Mouse (Mus musculus) limb, embryonic 14.5 days (tissue): ENCODE results near the gene Alox12. TPM values are rescaled to one million over a fixed set of nuclear protein-coding genes. Genes with fewer than 3 reads are reported as not detected.

Source experiments
- ATAC-seq: fragments of 200-750 bp; cut with Nextera tagmentation; 2 replicates; pipeline ENCODE4 v1.8.0; 2017; ENCODE audit warnings: low read depth, moderate number of reproducible peaks, moderate TSS enrichment; ENCODE audit not compliant: low FRiP score
- DNase-seq: peaks from one replicate; pipeline ENCODE4 v3.0.0-alpha.2; 2015; ENCODE audit warnings: low spot score
- H3K27ac ChIP-seq: fragments of 300-500 bp; sonication (generic); replicated peaks from 2 replicates; pipeline ENCODE4 v1.5.1; 2014; ENCODE audit warnings: low read depth, mild to moderate bottlenecking, low read length, moderate library complexity, mixed read lengths
- H3K27me3 ChIP-seq: fragments of 300-500 bp; sonication (generic); 2 replicates; pipeline ENCODE4 v1.6.1; 2014; ENCODE audit warnings: low read length, mixed read lengths; ENCODE audit not compliant: control insufficient read depth, insufficient read depth
- H3K36me3 ChIP-seq: fragments of 300-500 bp; sonication (generic); 2 replicates; pipeline ENCODE4 v1.6.1; 2014; ENCODE audit warnings: mild to moderate bottlenecking, low read length, moderate library complexity, mixed read lengths; ENCODE audit not compliant: control insufficient read depth, insufficient read depth
- H3K4me1 ChIP-seq: fragments of 300-500 bp; sonication (generic); 2 replicates; pipeline ENCODE4 v1.6.1; 2014; ENCODE audit warnings: antibody characterized with exemption, low read length, mixed read lengths; ENCODE audit not compliant: control insufficient read depth, insufficient read depth
- H3K4me2 ChIP-seq: fragments of 300-500 bp; sonication (generic); replicated peaks from 2 replicates; pipeline ENCODE4 v1.6.1; 2014; ENCODE audit warnings: low read depth, mild to moderate bottlenecking, low read length, moderate library complexity; ENCODE audit not compliant: severe bottlenecking
- H3K4me3 ChIP-seq: fragments of 300-500 bp; sonication (generic); replicated peaks from 2 replicates; pipeline ENCODE4 v1.5.1; 2014; ENCODE audit warnings: low read length
- H3K9ac ChIP-seq: fragments of 300-500 bp; sonication (generic); 2 replicates; pipeline ENCODE4 v1.6.1; 2014; ENCODE audit warnings: mild to moderate bottlenecking, low read depth, low read length, moderate library complexity; ENCODE audit not compliant: severe bottlenecking
- H3K9me3 ChIP-seq: fragments of 300-500 bp; sonication (generic); 2 replicates; pipeline ENCODE4 v1.6.1; 2016; ENCODE audit warnings: low read length; ENCODE audit not compliant: control insufficient read depth
- POLR2A ChIP-seq: fragments of 200-500 bp; IDR thresholded peaks from 2 replicates; pipeline ENCODE4 v1.8.0; 2012; ENCODE audit warnings: inconsistent platforms, mild to moderate bottlenecking, moderate library complexity, borderline replicate concordance; ENCODE audit not compliant: insufficient read depth, insufficient read length; ENCODE audit errors: extremely low read depth
- WGBS: fragments of 180-500 bp; shearing (Covaris S2); extraction: QIAGEN DNeasy Blood & Tissue Kit; methylation state at CpG from one replicate; pipeline ENCODE4 v1.1.7; 2014; 5-methylcytosine and 5-hydroxymethylcytosine counted together
- polyA plus RNA-seq, 2 experiments: library from polyadenylated mRNA; depleted of rRNA in 1 of 2; stranded (reverse) in 1 of 2; unstranded in 1 of 2; fragments of >200 nt; fragmentation: Nextera tagmentation in 1 of 2; extraction: Ambion mirVana in 1 of 2; gene quantifications; 2 replicates each; pipeline versions ENCODE4 v1.2.1 to v1.2.3; 2012 to 2014

Gene Alox12
- polyA plus RNA-seq, 2 experiments: 7.4 to 11.1 TPM

DNA sequence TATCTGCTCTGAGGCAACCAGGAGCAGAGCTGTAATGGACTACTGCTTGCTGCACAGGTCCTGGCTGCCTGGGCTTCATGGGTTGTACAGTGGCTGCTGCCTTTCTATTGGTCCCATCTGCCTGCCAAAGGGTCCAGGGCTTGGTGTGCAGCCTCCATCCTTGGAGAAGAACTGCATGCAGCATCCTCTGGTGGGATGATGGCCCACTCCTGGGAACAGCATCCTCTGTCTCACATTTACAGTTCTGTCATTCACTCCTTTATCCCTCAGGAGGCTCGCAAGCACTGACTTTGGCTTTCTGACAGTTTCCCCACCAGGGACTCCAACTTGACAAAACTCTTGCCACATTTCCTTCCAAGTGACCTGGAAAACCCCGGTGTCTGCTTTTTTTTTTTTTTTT lies 48.4 kb downstream of the Alox12 start:
- Histone ChIP-seq H3K4me3 (no peak overlapping the region), H3K27me3 (no peaks in the 10 kb centered on the region), H3K4me2 (no peak overlapping the region), H3K36me3 (no peaks in the 10 kb centered on the region), H3K9ac (no peak overlapping the region), H3K4me1 (no peaks in the 10 kb centered on the region), H3K27ac (no peak overlapping the region), H3K9me3 (no peaks in the 10 kb centered on the region)
- DNase-seq (no peak), ATAC-seq (no peak)
- 91% methylated on average over 2 of the region's 2 CpGs for WGBS
- no peak for TF ChIP-seq POLR2A

- peak; percentile 92 for DNase-seq
- H3K9ac ChIP-seq: no peak overlapping the region
- H3K36me3 ChIP-seq: no peaks in the 10 kb centered on the region
- H3K27ac ChIP-seq: no peak overlapping the region
- H3K4me1 ChIP-seq: no peaks in the 10 kb centered on the region
- 34% methylated on average over 5 of the region's 5 CpGs for WGBS
- ATAC-seq: no peak
- H3K27me3 ChIP-seq: no peaks in the 10 kb centered on the region
- H3K9me3 ChIP-seq: no peaks in the 10 kb centered on the region
- no peak overlapping the region for H3K4me2 ChIP-seq
- no peak for TF ChIP-seq POLR2A
- H3K4me3 ChIP-seq: no peak overlapping the region
Measured at GRCm38 (mm10) chr11:70201691-70202090, 53.5 kb downstream of the Alox12 start.

DNA sequence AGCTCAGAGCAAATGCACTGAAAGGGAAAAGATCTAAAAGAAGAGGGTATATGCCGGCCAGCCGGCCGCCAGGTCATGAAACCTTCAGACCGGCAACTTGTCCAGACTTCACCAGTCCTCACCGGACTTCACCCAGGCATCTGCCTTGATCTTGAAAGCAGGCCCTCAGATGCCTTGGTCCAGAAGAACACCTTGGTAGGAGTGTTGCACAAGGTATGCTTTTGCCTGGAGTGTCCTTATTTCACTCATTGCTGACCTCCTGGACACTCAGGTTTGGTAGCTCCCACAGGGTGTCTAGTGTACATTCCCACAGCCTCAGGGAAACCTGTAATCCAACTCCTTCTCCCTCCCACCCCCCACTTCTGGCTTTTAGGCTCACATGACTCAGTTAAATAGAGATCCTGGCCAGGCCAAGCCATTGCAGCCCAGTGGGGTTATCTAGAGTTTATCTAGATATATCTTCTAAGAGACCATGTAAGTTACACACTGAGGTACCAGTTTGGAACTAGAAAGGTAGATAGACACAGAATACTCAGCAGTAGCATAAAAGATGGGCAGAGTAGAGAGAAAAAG lies 55.0 kb downstream of the Alox12 start:
- Histone ChIP-seq H3K27me3 (no peaks in the 10 kb centered on the region), H3K9ac (no peak overlapping the region), H3K36me3 (no peaks in the 10 kb centered on the region), H3K4me1 (no peaks in the 10 kb centered on the region), H3K4me3 (no peak overlapping the region), H3K4me2 (no peak overlapping the region), H3K9me3 (no peaks in the 10 kb centered on the region), H3K27ac (no peak overlapping the region)
- DNase-seq (no peak), ATAC-seq (no peak)
- WGBS: 84% methylated on average over 5 of the region's 5 CpGs
- no peak for TF ChIP-seq POLR2A

GRCm38 (mm10) chr11:70199107-70199506 lies 56.0 kb downstream of the Alox12 start:
- Histone ChIP-seq H3K36me3 (no peaks in the 10 kb centered on the region), H3K27me3 (no peaks in the 10 kb centered on the region), H3K27ac (no peak overlapping the region), H3K4me1 (no peaks in the 10 kb centered on the region), H3K4me2 (no peak overlapping the region), H3K9me3 (no peaks in the 10 kb centered on the region), H3K4me3 (no peak overlapping the region), H3K9ac (no peak overlapping the region)
- TF ChIP-seq POLR2A: no peak
- no peak for DNase-seq
- ATAC-seq: no peak
- 81% methylated on average over 8 of the region's 8 CpGs for WGBS

DNA sequence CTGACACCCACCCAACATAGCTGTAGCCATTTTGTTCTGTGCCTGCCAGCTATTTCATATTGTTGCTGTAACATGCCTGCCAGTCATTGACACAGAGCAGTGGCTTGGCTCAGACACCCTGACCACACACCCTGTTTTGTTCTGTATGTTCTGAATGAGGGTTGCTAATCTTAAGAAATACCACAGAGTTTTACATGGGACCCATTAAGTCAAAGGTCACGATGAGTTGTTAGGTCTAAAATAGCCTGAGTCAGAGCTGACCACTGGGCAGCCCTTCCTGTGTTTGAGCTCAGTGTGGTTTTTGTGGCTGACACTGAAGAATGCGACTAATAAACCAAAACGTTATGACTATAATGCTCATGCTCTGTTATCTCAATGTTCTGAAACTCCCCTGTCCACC lies 56.8 kb downstream of the Alox12 start:
- H3K4me3 ChIP-seq: no peak overlapping the region
- H3K27ac ChIP-seq: no peak overlapping the region
- no peaks in the 10 kb centered on the region for H3K36me3 ChIP-seq
- no peak for DNase-seq
- H3K27me3 ChIP-seq: no peaks in the 10 kb centered on the region
- peaks cover 7% of the 10 kb centered on the region for H3K4me1 ChIP-seq
- ATAC-seq: no peak
- H3K9me3 ChIP-seq: no peaks in the 10 kb centered on the region
- TF ChIP-seq POLR2A: no peak
- WGBS: 80% methylated on average over 3 of the region's 3 CpGs
- no peak overlapping the region for H3K9ac ChIP-seq
- no peak overlapping the region for H3K4me2 ChIP-seq
